Mouse (Mus musculus): Measurements from ENCODE around the gene Smdt1.
A peak's percentile ranks its signal among the peaks of the same experiment; 100 is the strongest.
"Not testable (repeated sequence)": the region's sequence is repeated elsewhere in the genome, so short reads cannot be mapped to it uniquely, and the experiment has no call there.

The Smdt1 gene

DNA sequence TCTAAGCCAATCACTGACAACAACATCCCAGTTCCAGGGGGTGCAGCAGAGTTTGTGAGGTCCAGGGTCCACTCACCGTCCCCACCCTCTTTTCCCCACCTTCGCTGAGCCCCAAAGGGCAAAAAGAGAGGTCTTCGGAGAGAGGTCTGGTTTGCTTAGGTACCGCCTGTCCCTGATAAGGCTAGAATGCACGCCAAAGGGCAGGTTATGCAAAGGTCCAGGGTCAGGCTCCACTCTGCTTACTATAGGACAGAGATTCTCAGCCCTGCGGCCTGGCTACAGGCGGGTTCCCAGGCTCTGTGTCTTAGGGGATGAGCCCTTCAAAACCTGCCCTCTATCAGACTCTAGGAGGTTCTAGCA, 40.7 kb downstream of the Smdt1 start:
- Histone ChIP-seq H3K27me3 (ENCODE audit: insufficient read depth, low read length) (peaks cover 18% of the 10 kb centered on the region), H3K36me3 (ENCODE audit: insufficient read depth, low read length) (no peaks in the 10 kb centered on the region), H3K9me3 (ENCODE audit: low read length) (peaks cover 18% of the 10 kb centered on the region), H3K4me1 (replicated peaks; ENCODE audit: low read depth, low read length) (peaks cover 20% of the 10 kb centered on the region), H3K4me3 (replicated peaks; ENCODE audit: low read length) (peak overlapping the region; percentile 70)
- TF ChIP-seq CTCF (conservative IDR thresholded peaks at IDR 0.05; ENCODE audit: low read length) (no peak), POU5F1 (IDR thresholded peaks at IDR 0.05; ENCODE audit: borderline replicate concordance, low read length) (no peak), NANOG (IDR thresholded peaks at IDR 0.05; ENCODE audit: borderline replicate concordance, low read length) (no peak)

DNA sequence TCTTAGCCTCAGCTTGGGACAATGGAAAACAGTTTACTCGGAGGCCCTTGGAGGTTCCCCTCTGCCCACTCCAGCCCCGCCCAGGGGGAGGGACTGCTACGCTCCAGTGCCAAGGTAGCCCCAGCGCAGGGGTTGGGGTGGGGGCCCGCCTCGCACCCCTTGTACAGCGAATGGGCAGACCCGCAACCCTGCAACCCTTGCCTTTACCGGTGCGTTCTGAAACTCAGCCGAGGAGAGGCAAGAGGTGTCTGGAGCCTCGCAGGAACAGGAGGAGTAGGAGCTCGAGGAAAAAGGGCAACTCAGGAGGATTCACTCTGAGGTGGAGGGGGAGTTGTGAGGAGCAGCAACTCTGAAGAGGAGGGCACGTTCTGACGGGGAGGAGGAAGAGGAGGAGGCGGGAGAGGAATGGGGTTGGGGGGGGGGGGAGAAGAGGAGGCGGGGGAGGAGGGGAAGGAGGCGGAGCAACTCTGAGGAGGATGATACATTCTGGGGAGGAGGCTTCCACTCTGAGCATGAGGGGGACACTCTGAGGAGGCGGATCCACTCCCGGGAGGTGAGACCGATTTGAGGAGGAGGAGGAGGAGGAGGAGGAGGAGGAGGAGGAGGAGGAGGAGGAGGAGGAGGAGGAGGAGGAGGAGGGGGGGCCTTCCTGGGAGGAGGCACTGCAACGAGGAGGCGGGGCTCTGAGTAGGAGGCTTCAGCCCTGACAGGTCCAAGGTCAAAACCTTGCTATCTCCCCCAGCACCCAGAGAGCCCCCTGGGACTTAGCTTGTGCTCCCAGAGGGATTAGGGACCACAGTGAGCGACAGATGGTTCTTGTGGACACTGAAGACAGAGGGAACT, 41.3 kb downstream of the Smdt1 start, which contains the start of gene Cyp2d22:
Cyp2d22 (minus strand) TSS at position 390 of the 843 bp plus-strand sequence.
- Histone ChIP-seq H3K27me3 (ENCODE audit: insufficient read depth, low read length) (peaks cover 18% of the 10 kb centered on the region), H3K9me3 (ENCODE audit: low read length) (peaks cover 18% of the 10 kb centered on the region), H3K4me3 (replicated peaks; ENCODE audit: low read length) (peak within 1 kb of the TSS; percentile 70), H3K4me1 (replicated peaks; ENCODE audit: low read depth, low read length) (peaks cover 20% of the 10 kb centered on the region), H3K36me3 (ENCODE audit: insufficient read depth, low read length) (no peaks in the 10 kb centered on the region)
- TF ChIP-seq CTCF (conservative IDR thresholded peaks at IDR 0.05; ENCODE audit: low read length) (no peak), NANOG (IDR thresholded peaks at IDR 0.05; ENCODE audit: borderline replicate concordance, low read length) (no peak), POU5F1 (IDR thresholded peaks at IDR 0.05; ENCODE audit: borderline replicate concordance, low read length) (no peak)

DNA sequence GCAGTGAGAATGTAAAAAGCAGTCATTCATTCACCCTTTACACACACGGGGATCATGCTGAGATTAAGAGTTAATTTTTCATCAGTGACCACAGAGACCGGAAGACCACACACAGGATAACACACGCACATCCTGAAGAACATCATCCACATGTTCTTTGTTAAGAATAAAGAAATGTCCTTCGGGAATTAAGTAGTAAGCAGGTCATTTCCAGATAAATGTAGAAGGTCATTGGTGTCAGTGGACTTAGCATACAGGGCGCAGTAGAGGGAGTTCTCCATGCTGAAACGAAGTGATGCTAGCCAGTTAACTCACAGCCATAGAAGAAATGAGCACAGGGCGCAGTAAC, 41.9 kb downstream of the Smdt1 start:
- H3K9me3 ChIP-seq (ENCODE audit: low read length) = peaks cover 18% of the 10 kb centered on the region
- H3K36me3 ChIP-seq (ENCODE audit: insufficient read depth, low read length) = no peaks in the 10 kb centered on the region
- no peak overlapping the region for H3K4me3 ChIP-seq (replicated peaks; ENCODE audit: low read length)
- TF ChIP-seq POU5F1 (IDR thresholded peaks at IDR 0.05; ENCODE audit: borderline replicate concordance, low read length) (no peak), CTCF (conservative IDR thresholded peaks at IDR 0.05; ENCODE audit: low read length) (no peak)
- H3K27me3 ChIP-seq (ENCODE audit: insufficient read depth, low read length) = peaks cover 18% of the 10 kb centered on the region
- peaks cover 20% of the 10 kb centered on the region for H3K4me1 ChIP-seq (replicated peaks; ENCODE audit: low read depth, low read length)

GRCm38 (mm10) chr15:82382441-82382840, 43.7 kb downstream of the Smdt1 start:
- TF ChIP-seq CTCF (conservative IDR thresholded peaks at IDR 0.05; ENCODE audit: low read length) (no peak), NANOG (IDR thresholded peaks at IDR 0.05; ENCODE audit: borderline replicate concordance, low read length) (no peak), POU5F1 (IDR thresholded peaks at IDR 0.05; ENCODE audit: borderline replicate concordance, low read length) (no peak)

GRCm38 (mm10) chr15:82385729-82386128, 47.0 kb downstream of the Smdt1 start:
- no peak for TF ChIP-seq NANOG (IDR thresholded peaks at IDR 0.05; ENCODE audit: borderline replicate concordance, low read length)
- H3K4me3 ChIP-seq (replicated peaks; ENCODE audit: low read length) = no peak overlapping the region
- no peaks in the 10 kb centered on the region for H3K36me3 ChIP-seq (ENCODE audit: insufficient read depth, low read length)
- 0 out of 2 replicates have a peak, but pooled peaks cover 2% of the 10 kb centered on the region for H3K4me1 ChIP-seq (replicated peaks; ENCODE audit: low read depth, low read length)
- no peaks in the 10 kb centered on the region for H3K27me3 ChIP-seq (ENCODE audit: insufficient read depth, low read length)
- H3K9me3 ChIP-seq (ENCODE audit: low read length) = peaks cover 18% of the 10 kb centered on the region

More at GRCm38 (mm10) chr15:82382441-82382840, 43.7 kb downstream of the Smdt1 start:
- Histone ChIP-seq H3K4me3 (replicated peaks; ENCODE audit: low read length) (no peak overlapping the region), H3K4me1 (replicated peaks; ENCODE audit: low read depth, low read length) (peaks cover 20% of the 10 kb centered on the region), H3K36me3 (ENCODE audit: insufficient read depth, low read length) (no peaks in the 10 kb centered on the region), H3K27me3 (ENCODE audit: insufficient read depth, low read length) (peaks cover 17% of the 10 kb centered on the region), H3K9me3 (ENCODE audit: low read length) (peaks cover 18% of the 10 kb centered on the region)

DNA sequence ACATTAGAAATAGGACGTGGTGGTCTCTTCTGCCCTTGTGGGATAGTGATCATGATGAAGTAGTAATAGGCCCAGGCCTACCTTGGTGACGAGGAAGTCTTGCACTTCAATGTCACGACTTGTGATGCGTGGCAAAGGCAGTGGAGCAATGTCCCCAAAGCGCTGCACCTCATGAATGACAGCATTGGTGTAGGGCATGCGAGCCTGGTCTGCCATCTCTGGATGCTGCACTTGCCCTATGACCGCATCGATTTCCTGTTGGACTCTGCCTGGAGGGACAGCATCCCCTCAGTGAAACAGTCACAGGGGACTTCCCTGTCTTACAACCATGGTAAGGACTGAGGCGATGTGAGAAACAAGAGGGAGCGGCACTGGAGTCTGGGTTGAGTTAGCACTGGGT, 51.2 kb downstream of the Smdt1 start:
- not testable (repeated sequence) for H3K4me3 ChIP-seq (replicated peaks; ENCODE audit: low read length); H3K4me1 ChIP-seq (replicated peaks; ENCODE audit: low read depth, low read length)

DNA sequence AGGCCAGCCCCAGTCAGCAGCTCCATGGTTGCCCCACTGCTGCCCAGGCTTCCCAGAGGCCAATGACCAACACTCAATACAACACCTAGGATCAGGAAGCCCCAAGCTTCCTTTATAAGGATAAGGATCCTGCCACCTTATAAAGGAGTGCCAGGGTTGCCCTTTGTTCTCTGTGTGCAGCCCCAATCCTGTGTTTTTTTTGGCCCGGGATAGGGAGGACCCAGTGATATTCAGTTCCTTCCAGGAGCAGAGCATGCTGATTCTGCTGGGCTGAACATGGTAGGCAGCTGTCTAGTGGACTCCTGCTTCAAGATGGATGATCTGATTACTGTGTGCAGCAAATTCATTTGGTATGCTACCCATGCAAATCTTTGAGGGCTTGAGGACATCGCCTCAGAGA, 55.2 kb downstream of the Smdt1 start, which contains the start of gene Cyp2d11:
Cyp2d11 (minus strand) TSS at position 101 of the 400 bp plus-strand sequence.
- H3K4me3 ChIP-seq (replicated peaks; ENCODE audit: low read length); H3K27me3 ChIP-seq (ENCODE audit: insufficient read depth, low read length); H3K9me3 ChIP-seq (ENCODE audit: low read length); H3K4me1 ChIP-seq (replicated peaks; ENCODE audit: low read depth, low read length); H3K36me3 ChIP-seq (ENCODE audit: insufficient read depth, low read length): not testable (repeated sequence)

More for the DNA sequence above, 51.2 kb downstream of the Smdt1 start:
- not testable (repeated sequence) for H3K27me3 ChIP-seq (ENCODE audit: insufficient read depth, low read length); H3K36me3 ChIP-seq (ENCODE audit: insufficient read depth, low read length); H3K9me3 ChIP-seq (ENCODE audit: low read length)

- H3K4me1 ChIP-seq (replicated peaks; ENCODE audit: low read depth, low read length); H3K4me3 ChIP-seq (replicated peaks; ENCODE audit: low read length); H3K27me3 ChIP-seq (ENCODE audit: insufficient read depth, low read length); H3K9me3 ChIP-seq (ENCODE audit: low read length); H3K36me3 ChIP-seq (ENCODE audit: insufficient read depth, low read length): not testable (repeated sequence)
Observed at GRCm38 (mm10) chr15:82395955-82396354, 57.2 kb downstream of the Smdt1 start.

Measured in E14TG2a.4 (cell line).